Mouse (Mus musculus): ENCODE results near the gene Gpam.

DNA sequence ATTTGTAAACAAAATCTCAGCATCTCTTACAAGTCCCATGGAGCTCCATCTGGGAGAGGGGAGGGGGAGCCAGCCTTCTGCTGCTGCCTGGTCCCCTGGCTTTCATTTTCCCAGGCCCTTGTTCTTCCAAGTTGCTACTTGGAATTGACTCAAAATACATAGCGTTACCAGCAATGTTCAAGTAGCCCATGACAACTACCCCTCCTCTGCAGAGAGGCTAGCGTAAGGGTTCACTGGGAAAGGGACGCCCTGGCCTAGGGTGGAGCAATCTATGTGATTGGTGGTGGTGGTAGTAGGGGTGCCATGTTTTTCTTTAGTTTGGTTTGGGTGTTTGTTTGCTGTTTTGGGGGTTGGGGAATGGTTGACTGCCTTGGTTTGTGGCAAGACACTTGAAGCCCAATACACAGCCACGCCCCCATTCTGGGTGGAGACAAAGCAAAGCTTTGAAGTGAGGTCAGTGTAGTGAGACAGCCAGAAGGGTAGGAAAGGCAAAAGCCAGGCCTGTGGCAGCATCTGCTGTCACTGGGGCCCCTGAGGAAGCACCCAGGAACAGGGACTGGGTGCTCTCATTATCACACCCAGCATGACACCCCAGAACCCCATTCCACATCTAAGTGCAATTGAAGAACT, 4.6 kb downstream of the Gpam start:
- TF ChIP-seq CTCF (IDR thresholded peaks at IDR 0.05; ENCODE audit: low read depth): no peak
- TF ChIP-seq EP300 (IDR thresholded peaks at IDR 0.05; ENCODE audit: low read depth): no peak

All from liver, postnatal 0 days (tissue).